Mouse (Mus musculus) ES-Bruce4 (cell line): ENCODE measurements around the gene Pacrg.

Experiments
- CTCF ChIP-seq: IDR thresholded peaks from one replicate; pipeline ENCODE4 v1.8.1; 2011; ENCODE audit warnings: low read depth, low read length
- EP300 ChIP-seq: IDR thresholded peaks from 2 replicates; pipeline ENCODE4 v1.6.1; 2011; ENCODE audit warnings: low read depth, low read length; ENCODE audit not compliant: insufficient read depth
- POLR2A ChIP-seq: IDR thresholded peaks from one replicate; pipeline ENCODE4 v1.8.1; 2011; ENCODE audit warnings: low read length; ENCODE audit not compliant: insufficient read depth

DNA sequence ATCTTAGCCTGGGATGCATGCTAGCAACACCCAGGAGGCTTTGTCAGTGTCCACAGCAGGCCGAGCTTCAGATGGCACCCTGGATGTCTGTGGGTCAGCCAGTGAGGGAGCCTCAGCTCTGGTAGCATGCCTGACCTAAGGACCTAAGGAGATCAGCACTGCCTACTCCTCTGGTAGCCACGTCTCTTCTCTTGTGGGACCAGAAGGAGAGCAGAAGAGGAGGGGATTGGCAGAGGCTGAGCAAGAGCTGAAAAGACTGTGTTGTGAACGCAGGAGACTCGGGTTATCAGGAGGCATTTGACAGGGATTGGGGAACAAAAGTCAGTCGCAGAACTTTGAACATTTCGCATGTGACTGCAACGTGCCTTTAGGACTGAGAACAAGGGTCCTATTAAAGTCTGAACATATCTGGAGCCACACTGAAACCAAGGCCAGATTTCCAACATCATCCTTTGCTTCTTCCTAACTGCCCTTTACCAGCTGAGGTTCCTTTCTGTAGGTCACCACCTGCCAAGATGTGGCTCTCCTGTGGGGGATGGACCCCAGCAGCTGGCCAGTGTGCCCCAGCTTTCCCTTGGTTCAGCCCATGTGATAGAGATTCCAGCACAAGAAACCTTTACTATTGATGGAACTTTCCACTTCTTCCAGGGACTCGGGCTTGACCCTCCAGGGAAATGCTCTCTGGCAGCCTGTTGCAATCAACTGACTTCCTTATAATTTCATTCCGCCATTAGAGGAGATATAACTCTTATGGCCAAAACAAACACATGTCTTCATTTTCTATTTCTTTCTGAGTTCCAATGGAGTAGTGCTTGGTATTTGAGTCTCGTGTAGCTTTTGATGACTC, 329.0 kb downstream of the Pacrg start:
- TF ChIP-seq CTCF (no peak), EP300 (no peak), POLR2A (no peak)
